Mouse (Mus musculus): ENCODE data around the gene Gm15319. TPM values are rescaled to one million over a fixed set of nuclear protein-coding genes. Genes with fewer than 3 reads are reported as not detected.

Gene Gm15319
- under 1 TPM in 1 of 2 experiments, not detected in 1; 0.87 TPM for total RNA-seq (2023)

DNA sequence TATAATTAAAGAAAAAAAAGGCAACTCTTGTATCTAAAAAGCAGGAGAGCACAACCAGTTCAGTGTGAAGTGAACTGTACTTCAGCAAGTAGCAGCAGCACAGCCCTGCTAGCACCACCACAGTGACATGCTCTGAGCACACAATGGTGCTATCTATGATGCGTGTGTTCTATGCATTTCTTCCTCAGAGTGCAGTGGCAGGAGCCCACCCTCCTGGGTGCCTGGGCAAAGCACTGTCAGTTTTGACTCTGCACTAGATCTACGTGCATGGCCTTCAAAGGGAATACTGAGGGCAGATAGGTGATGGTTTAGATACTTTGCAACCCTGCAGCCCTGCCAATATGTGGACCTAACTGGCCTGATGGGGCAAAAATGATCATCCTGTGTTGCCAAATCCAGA lies at the start of gene Gm15319:
TSS of gene Gm15319 (minus strand) at position 101 of the 400 bp plus-strand sequence.

Data from T-cell, adult 66 days (primary cell).